Mouse (Mus musculus): Measurements from ENCODE around the gene Maz. TPM values are rescaled to one million over a fixed set of nuclear protein-coding genes. Genes with fewer than 3 reads are reported as not detected.
A peak's percentile ranks its signal among the peaks of the same experiment; 100 is the strongest.

The Maz gene
- polyA plus RNA-seq, 1 experiment from 2014 or later: 58.7 TPM

DNA sequence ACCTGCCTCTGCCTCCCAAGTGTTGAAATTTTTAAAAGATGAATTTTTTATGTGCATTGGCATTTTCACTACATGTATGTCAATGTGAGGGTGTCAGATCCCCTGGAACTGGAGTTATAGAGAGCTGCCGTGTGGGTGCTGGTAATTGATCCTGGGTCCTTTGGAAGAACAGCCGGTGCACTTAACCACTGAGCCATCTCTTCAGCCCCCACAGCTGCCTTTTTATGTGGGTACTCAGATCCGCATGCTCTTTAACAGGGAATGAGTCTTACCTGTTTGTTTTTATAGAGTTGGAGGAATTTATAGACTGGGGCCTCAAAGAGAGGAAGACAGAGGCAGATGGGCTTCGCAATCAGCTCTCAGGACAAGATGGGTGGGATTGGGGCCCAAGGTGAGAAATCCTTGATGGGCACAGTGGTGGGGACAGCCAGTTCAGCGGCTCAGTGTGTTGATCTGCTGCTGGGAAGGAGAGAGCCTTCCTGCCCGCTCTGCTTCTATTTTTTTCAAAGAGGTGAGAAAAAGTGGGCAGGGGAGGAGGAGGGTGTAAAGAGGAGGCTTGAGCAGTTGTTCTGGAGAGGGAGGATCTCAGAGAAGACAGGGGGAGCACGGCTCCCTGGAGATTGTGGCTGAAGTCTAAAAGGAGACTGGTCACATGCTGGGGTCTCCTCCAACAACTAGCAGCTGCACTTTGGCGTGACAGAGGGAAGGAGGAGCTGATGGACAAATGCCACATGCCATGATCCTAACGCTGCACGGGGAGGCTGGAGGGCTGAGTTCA, 42.0 kb downstream of the Maz start:
- Histone ChIP-seq H3K36me3 (ENCODE audit: insufficient read depth, low read length) (peaks cover 6% of the 10 kb centered on the region; the same call in 1 of the 2 replicates), H3K4me1 (replicated peaks; ENCODE audit: insufficient read depth, low read length) (no peaks in the 10 kb centered on the region), H3K4me2 (ENCODE audit: low read length) (no peak overlapping the region), H3K27me3 (ENCODE audit: insufficient read depth, low read length) (no peaks in the 10 kb centered on the region), H3K4me3 (replicated peaks; ENCODE audit: low read depth, low read length) (no peak overlapping the region), H3K27ac (no peak overlapping the region), H3K9ac (ENCODE audit: low read depth, low read length) (no peak overlapping the region), H3K9me3 (replicated peaks; ENCODE audit: low read length) (no peaks in the 10 kb centered on the region)
- ATAC-seq (replicated peaks; ENCODE audit: low FRiP score, low read depth): no peak
- WGBS: 29% methylated on average over 10 of the region's 10 CpGs
- no peak for DNase-seq (ENCODE audit: low spot score)
- TF ChIP-seq CTCF (IDR thresholded peaks at IDR 0.05; ENCODE audit: low read depth): no peak

DNA sequence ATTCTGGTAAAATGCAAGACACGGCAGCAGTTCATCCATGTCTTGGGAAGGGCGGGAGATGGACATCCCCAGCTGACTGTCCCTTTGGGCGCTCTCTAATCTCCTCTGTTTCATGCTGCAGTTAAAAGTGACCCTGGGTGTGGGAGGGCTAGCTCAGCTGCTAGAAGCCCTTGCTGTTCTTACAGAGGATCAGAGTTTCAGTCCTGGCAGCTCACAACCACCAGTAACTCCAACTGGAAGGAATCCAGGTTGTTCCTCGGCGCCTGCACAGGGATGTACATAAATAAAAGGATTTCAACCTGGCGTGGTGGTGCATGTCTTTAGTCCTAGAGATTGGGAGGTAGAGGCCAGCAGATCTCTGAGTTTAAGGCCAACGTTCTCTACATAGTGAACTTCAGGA, 43.7 kb downstream of the Maz start:
- Histone ChIP-seq H3K36me3 (ENCODE audit: insufficient read depth, low read length) (peaks cover 19% of the 10 kb centered on the region), H3K27me3 (ENCODE audit: insufficient read depth, low read length) (no peaks in the 10 kb centered on the region), H3K9ac (ENCODE audit: low read depth, low read length) (no peak overlapping the region), H3K4me3 (replicated peaks; ENCODE audit: low read depth, low read length) (no peak overlapping the region), H3K4me2 (ENCODE audit: low read length) (no peak overlapping the region), H3K27ac (no peak overlapping the region), H3K4me1 (replicated peaks; ENCODE audit: insufficient read depth, low read length) (no peaks in the 10 kb centered on the region), H3K9me3 (replicated peaks; ENCODE audit: low read length) (no peaks in the 10 kb centered on the region)
- DNase-seq (ENCODE audit: low spot score) (no peak), ATAC-seq (replicated peaks; ENCODE audit: low FRiP score, low read depth) (no peak)
- no peak for TF ChIP-seq CTCF (IDR thresholded peaks at IDR 0.05; ENCODE audit: low read depth)
- WGBS: 64% methylated on average over 7 of the region's 7 CpGs

DNA sequence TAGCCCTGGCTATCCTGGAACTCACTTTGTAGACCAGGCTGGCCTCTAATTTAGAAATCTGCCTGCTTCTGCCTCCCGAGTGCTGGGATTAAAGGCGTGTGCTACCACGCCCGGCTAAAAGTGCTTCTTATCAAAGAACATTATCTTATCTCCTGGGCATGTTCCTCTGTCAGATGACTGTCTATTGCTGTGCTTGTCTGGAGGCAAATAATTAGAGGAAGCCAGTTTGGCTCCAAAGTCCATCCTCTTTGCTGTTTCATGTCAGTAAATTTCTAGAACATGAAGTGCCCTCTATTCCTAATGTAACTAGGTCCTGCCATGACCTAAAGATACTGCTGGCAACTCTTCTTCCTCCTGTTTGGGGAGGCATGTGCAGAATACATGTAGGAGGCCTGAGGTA, 44.8 kb downstream of the Maz start:
- WGBS: 88% methylated on average over 4 of the region's 4 CpGs
- no peak for TF ChIP-seq CTCF (IDR thresholded peaks at IDR 0.05; ENCODE audit: low read depth)
- Histone ChIP-seq H3K36me3 (ENCODE audit: insufficient read depth, low read length) (peaks cover 20% of the 10 kb centered on the region), H3K27me3 (ENCODE audit: insufficient read depth, low read length) (no peaks in the 10 kb centered on the region), H3K9ac (ENCODE audit: low read depth, low read length) (no peak overlapping the region), H3K4me1 (replicated peaks; ENCODE audit: insufficient read depth, low read length) (0 out of 2 replicates have a peak, but pooled peaks cover 4% of the 10 kb centered on the region), H3K4me3 (replicated peaks; ENCODE audit: low read depth, low read length) (no peak overlapping the region), H3K27ac (no peak overlapping the region), H3K4me2 (ENCODE audit: low read length) (no peak overlapping the region), H3K9me3 (replicated peaks; ENCODE audit: low read length) (no peaks in the 10 kb centered on the region)
- DNase-seq (ENCODE audit: low spot score): no peak
- ATAC-seq (replicated peaks; ENCODE audit: low FRiP score, low read depth): no peak

DNA sequence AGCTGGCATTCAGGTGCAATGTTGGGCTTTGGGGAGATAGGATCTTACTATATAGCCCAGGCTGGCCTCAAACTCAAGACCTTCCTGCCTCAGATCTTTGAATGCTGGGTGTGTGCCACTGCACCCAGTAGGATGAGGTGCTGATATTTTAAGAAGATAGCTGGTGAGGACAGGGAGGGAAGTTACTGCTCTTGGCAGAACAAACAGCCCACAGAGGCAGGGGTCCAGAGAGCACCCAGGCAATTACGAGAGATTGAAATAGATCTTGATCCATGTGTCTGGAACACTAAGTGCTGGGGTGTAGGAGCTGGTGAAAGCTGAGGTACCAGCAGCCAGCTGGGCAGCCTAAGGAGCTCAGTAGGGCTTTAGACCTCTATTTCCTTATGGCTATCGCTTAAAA, 45.2 kb downstream of the Maz start:
- Histone ChIP-seq H3K27me3 (ENCODE audit: insufficient read depth, low read length) (no peaks in the 10 kb centered on the region), H3K9ac (ENCODE audit: low read depth, low read length) (no peak overlapping the region), H3K4me1 (replicated peaks; ENCODE audit: insufficient read depth, low read length) (0 out of 2 replicates have a peak, but pooled peaks cover 4% of the 10 kb centered on the region), H3K4me2 (ENCODE audit: low read length) (no peak overlapping the region), H3K4me3 (replicated peaks; ENCODE audit: low read depth, low read length) (no peak overlapping the region), H3K36me3 (ENCODE audit: insufficient read depth, low read length) (peaks cover 20% of the 10 kb centered on the region), H3K27ac (no peak overlapping the region), H3K9me3 (replicated peaks; ENCODE audit: low read length) (no peaks in the 10 kb centered on the region)
- DNase-seq (ENCODE audit: low spot score) (no peak), ATAC-seq (replicated peaks; ENCODE audit: low FRiP score, low read depth) (no peak)
- TF ChIP-seq CTCF (IDR thresholded peaks at IDR 0.05; ENCODE audit: low read depth): no peak
- 90% methylated on average over 2 of the region's 2 CpGs for WGBS

DNA sequence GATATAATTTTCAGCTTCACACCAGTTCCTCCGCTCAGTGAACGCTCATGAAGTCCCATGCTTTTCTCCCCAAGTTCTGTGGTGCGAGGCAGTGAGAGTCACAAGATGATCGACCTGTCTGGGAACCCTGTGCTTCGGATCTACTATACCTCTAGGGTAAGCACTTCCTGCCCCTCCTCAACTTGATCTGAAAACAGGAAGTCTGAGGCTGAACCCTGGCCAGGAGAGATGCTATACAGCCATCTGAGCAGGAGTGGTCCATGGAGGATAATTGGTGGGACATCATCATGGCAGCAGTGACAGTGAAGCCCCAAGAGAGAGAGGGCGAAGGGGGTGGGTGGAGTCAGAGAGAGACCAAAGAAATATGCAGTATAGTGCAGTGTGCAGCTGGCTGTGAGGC, 48.0 kb downstream of the Maz start:
- Histone ChIP-seq H3K27ac (no peak overlapping the region), H3K4me1 (replicated peaks; ENCODE audit: insufficient read depth, low read length) (0 out of 2 replicates have a peak, but pooled peaks cover 4% of the 10 kb centered on the region), H3K36me3 (ENCODE audit: insufficient read depth, low read length) (peaks cover 20% of the 10 kb centered on the region), H3K9me3 (replicated peaks; ENCODE audit: low read length) (no peaks in the 10 kb centered on the region), H3K9ac (ENCODE audit: low read depth, low read length) (no peak overlapping the region), H3K4me3 (replicated peaks; ENCODE audit: low read depth, low read length) (no peak overlapping the region), H3K4me2 (ENCODE audit: low read length) (no peak overlapping the region), H3K27me3 (ENCODE audit: insufficient read depth, low read length) (no peaks in the 10 kb centered on the region)
- DNase-seq (ENCODE audit: low spot score) (no peak), ATAC-seq (replicated peaks; ENCODE audit: low FRiP score, low read depth) (no peak)
- no peak for TF ChIP-seq CTCF (IDR thresholded peaks at IDR 0.05; ENCODE audit: low read depth)
- WGBS: 88% methylated on average over 6 of the region's 6 CpGs

DNA sequence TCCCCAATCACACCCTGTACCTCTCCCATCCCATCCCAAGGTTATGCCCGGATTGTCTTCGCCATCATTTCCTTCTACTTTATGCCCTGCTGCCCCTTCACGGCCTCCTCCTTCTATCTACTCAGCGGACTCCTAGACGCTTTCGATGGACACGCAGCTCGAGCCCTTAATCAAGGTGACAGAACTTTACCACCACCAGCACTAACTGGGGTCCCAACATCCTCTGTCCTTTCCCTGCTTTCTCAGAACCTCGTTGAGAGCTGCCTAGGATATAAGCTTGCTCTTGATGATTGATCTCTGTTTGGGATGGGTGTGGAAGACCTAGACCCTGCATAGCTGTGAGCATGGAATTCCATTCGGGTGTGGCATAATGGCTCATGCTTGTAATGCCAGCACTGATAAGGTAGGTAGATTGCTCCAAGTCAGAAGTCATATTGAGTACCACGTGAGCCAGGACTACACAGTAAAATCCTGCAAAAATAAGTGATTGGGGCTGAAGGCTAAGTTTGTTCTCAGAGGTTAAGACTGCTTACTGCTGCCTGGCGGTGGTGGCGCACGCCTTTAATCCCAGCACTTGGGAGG, 49.9 kb downstream of the Maz start:
- Histone ChIP-seq H3K36me3 (ENCODE audit: insufficient read depth, low read length) (peaks cover 20% of the 10 kb centered on the region), H3K27me3 (ENCODE audit: insufficient read depth, low read length) (no peaks in the 10 kb centered on the region), H3K4me1 (replicated peaks; ENCODE audit: insufficient read depth, low read length) (0 out of 2 replicates have a peak, but pooled peaks cover 4% of the 10 kb centered on the region), H3K27ac (peak overlapping the region; percentile 95), H3K9ac (ENCODE audit: low read depth, low read length) (peak overlapping the region; percentile 87), H3K4me2 (ENCODE audit: low read length) (peak overlapping the region; percentile 68), H3K9me3 (replicated peaks; ENCODE audit: low read length) (no peaks in the 10 kb centered on the region), H3K4me3 (replicated peaks; ENCODE audit: low read depth, low read length) (peak overlapping the region; percentile 73)
- TF ChIP-seq CTCF (IDR thresholded peaks at IDR 0.05; ENCODE audit: low read depth): no peak
- DNase-seq (ENCODE audit: low spot score) (peak; percentile 28), ATAC-seq (replicated peaks; ENCODE audit: low FRiP score, low read depth) (no peak)
- 24% methylated on average over 14 of the region's 14 CpGs for WGBS

Data from kidney, postnatal 0 days (tissue).